Mouse (Mus musculus) liver (tissue): ENCODE results near the gene Tbc1d2.
"Not testable (repeated sequence)": the region's sequence is repeated elsewhere in the genome, so short reads cannot be mapped to it uniquely, and the experiment has no call there.

Source experiments
- DNase-seq: peaks from one replicate; pipeline ENCODE4 v3.0.0-alpha.2; 2020; ENCODE audit warnings: mixed read lengths

Tbc1d2 gene

DNA sequence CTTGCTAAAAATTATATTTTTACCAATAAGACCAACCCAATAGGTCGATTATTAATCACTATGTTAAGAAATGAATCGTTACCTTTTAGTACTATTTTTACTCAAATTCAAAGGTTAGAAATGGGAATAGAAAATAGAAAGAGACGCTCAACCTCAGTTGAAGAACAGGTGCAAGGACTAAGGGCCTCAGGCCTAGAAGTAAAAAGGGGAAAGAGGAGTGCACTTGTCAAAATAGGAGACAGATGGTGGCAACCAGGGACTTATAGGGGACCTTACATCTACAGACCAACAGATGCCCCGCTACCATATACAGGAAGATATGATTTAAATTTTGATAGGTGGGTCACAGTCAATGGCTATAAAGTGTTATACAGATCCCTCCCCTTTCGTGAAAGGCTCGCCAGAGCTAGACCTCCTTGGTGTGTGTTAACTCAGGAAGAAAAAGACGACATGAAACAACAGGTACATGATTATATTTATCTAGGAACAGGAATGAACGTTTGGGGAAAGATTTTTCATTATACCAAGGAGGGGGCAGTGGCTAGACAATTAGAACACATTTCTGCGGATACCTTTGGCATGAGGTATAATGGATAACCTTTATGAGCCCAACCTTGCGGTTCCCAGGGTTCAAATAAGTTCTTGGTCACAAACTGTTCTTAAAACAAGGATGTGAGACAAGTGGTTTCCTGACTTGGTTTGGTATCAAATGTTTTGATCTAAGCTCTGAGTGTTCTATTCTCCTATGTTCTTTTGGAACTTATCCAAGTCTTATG lies 74.3 kb downstream of the Tbc1d2 start:
- DNase-seq, result not testable (repeated sequence)

DNA sequence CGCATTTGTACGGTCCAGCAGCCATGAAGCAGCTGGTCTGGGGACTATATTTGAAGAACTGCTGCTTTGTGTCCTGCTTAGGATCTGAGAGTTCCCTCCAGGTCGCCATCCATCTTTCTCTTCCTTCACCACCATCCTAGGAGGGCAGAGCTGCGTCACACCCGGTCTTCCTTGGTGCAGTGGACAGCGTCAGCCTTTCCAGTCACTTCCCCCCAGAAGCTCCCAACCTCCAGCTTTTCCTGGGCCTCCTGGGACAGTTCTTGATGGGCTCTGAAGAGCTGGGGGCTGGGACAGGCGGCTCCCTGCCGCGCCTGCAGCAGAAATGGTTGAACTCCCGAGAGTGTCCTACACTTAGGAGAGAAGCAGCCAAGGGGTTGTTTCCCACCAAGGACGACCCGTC lies 75.2 kb downstream of the Tbc1d2 start:
- DNase-seq, result no peak

DNA sequence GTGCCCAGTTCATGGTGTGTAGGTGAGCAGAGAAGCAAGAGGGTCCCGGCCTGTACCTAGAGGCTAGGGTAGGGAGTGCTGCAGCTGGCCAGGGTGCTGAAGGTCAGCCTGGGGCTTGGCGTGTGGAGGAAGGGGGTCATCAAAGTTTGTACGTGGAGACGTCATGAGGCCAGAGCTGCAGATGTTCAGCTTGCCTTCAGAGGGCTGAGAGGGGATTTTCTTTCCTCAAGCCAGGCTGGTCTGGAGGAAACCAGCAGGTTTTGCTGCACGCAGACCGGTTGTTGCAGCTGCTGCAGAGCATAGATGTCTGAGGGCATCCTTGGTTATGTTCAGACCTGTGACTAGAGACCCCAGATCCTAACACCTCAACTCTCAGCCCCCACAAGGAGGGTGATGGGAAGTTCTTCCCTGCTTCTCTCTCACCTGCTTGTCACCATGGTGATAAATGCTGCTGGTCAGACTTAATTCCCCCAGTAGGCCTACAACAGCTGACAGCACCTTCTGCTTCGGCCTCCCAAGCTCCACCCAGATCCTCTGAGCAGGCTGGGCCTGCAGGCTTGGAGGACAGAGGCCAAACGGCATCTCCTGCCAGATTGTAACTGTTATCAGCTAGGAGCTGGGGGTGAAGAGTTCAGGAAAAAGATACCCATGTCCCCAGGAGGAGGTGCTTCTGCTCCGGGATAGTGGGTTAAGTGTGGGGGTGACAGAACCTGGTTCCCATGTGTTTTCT lies 75.8 kb downstream of the Tbc1d2 start:
- DNase-seq, result no peak

GRCm38 (mm10) chr4:46572616-46573015 lies 77.4 kb downstream of the Tbc1d2 start:
- no peak for DNase-seq

- DNase-seq, result no peak
Observed at GRCm38 (mm10) chr4:46571744-46572143, 78.3 kb downstream of the Tbc1d2 start.

DNA sequence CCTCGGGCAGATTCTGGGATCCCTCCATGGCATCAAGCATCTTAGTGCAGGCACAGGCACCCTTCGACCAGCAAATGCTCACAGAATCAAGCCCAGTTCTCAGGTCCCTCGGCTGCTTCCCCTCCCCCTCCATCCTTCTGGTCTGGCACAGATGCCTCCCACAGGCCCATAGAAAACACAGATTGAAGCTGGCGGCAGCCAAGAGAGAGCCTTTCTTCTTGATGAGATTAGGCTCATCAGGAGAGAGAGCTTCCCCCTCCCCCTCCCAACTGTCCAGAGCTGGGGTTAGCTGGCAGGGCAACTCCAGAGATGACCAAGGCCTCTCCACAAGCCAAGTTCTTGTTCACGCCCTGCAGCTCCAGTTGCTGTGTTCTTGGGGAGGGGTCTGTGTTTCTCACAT lies 80.3 kb downstream of the Tbc1d2 start:
- DNase-seq, result no peak

DNA sequence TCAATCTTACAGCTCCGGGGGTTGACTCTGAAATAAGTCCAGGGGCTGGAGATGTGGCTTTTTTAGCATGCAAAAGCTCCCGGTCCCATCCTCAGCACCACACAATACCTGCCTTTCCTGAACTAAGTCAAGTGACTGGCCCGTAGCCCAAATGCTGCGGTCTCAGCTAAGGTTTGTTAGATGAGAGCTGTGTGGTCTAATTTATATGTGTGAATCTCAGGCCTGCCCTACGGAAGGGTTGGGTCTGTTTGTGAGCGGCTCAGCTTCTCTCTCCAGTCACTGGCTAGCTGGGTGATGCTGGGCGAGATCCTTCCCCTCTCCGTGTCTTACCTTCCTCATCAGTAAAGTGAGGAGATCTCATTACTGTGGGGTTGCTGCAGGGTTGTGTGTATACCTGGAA lies 81.8 kb downstream of the Tbc1d2 start:
- no peak for DNase-seq

- DNase-seq, result no peak
Observed at GRCm38 (mm10) chr4:46566931-46567671, 82.9 kb downstream of the Tbc1d2 start.

DNA sequence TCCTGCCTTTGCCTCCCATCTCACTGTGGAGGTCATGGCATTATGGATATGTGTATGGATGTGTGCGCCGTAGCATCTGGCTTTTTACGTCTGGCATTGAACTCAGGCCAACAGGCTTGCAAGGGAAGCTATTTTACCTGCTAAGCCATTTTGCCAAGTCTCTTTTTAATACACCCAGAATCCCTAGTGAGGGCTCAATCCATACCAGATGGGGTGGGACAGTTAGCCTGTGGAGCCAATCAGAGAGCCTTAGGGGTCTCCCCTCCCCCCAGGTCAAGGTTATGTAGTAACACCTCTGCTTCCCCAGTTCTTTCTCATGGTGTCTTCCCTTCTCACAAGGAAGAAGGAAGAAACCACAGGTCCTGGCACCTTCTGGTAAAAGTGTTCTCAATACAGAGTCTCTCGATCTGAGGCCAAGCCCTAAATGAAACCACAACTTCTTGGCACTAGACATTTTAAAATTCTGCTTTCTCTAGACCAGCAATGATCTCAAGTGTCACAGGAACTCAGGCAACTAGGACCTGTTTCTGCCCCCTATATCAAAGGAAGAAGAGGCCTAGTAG lies 84.5 kb downstream of the Tbc1d2 start:
- no peak for DNase-seq

GRCm38 (mm10) chr4:46564247-46564646 lies 85.8 kb downstream of the Tbc1d2 start:
- DNase-seq, result no peak

GRCm38 (mm10) chr4:46563847-46564246 lies 86.2 kb downstream of the Tbc1d2 start:
- peak; percentile 68 for DNase-seq

- DNase-seq, result no peak
Observed at GRCm38 (mm10) chr4:46562841-46563240, 87.2 kb downstream of the Tbc1d2 start.

DNA sequence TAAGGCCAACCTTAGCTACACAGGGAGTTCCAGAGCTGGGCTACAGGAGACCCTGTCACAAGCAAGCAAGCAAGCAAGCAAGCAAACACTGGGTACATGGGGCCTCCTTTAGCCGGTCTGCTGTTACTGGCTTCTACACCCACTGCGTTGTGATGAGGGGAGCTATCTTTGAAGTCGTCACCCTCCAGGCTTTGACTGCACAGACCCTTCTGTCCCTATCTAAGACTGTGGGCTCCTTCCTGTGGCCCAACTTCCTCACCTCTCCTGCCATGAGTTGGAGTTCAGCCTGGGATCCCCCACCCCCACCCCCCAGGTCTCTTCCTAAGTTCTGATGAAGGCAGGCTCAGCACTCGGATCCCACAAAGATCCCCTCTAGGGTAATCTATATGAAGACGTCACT lies 88.0 kb downstream of the Tbc1d2 start:
- DNase-seq, result no peak

DNA sequence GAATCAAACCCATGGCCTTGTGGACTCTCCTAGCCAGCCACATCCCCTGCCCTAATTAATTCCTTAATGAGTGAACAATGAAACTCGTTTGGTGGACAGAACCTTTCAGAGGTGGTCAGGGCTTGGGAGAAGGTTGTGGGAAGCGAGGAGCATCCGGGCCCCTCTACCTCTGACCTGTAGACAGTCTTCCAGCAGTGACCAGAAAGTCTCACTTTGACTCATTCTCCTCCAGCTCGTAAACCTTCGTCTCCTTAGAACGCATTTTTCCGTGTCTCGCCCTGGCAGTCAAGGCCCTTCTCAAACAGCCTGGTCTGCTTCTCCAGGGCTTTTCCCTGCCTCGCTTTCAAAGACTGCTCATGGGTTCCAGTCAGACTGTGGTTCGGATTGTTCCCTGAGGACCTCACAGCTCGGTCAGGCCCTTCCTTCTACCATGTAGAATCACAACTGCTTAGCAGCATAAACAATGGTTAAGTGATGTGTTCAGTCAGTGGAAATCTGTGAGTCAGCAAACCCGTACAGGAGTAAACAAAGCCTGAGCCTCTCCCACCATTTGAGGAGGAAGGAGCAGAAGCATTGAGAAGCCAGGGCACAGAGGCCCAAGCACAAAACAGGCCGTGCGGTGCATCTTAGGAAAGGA lies 89.8 kb downstream of the Tbc1d2 start:
- DNase-seq, result no peak

GRCm38 (mm10) chr4:46558672-46559667 lies 91.0 kb downstream of the Tbc1d2 start:
- DNase-seq, result no peak

- DNase-seq, result no peak
Observed at GRCm38 (mm10) chr4:46556933-46557332, 93.1 kb downstream of the Tbc1d2 start.

DNA sequence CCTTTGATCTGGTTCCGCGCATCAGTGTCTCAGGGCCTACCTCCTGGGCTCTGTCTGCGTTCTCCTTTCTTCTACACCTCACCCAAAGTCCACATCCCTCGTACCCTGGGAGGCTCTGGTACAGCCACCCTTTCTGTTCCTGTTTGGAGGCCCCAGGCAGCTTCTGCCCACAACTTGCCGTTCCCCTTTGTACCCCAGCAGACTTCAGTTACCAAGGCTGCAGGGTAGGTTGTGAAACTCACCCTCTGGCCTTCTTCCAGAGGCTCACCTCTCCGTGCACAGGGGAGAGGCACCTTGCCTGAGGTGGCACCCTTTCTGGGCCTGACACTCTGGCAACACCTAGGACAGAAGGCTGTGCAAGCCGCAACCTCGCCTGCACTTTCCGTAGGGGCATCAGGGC lies 94.2 kb downstream of the Tbc1d2 start:
- no peak for DNase-seq
